8 mouse cellular contexts compared by ENCODE assay signal in the genomic region with DNA sequence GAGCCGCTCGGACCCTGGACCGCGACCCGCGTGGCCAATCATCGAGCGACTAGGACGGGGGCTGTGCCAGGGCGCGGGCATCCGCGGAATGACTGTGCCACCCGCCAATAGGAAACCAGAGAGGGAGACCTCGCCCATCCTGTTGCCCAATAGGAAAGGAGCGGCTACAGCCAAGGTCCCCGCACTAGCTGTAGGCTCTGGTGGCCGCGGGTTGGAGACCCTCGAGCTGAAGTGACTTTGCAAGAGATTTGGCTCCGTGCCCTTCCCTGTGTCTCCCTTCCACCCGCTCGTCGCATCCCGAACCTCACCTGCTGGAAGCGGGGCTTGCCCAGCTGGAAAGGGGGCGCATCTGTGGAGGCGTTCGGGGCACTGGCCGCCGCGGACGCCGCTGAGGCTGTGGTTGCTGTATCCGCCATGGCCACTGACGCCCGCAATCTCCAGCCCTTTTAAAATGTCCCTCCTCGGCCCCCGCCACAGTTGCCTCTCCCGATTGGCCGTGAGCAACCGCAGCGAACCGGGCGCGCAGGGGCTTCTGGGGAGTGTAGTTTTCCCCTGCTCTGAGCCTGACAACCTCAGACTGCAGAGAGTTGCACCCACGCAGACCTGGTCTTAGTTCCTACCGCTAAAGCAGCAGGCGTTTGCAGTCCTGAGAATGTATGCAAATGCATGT. TPM values are rescaled to one million over a fixed set of nuclear protein-coding genes. Genes with fewer than 3 reads are reported as not detected.
A peak's percentile ranks its signal among the peaks of the same experiment; 100 is the strongest.
DNase-seq lines count a peak whose midpoint lies in the region; ATAC-seq lines count a peak whose summit lies in the region.

A gene (minus strand): TSS at position 423 of the 670 bp plus-strand sequence.

- DNase-seq in R1 (ENCODE audit: low read depth, low spot score): peak; percentile 93
- DNase-seq in cerebellum, postnatal 25 days: peak; percentile 98 to 99
- peak; percentile 93 for DNase-seq in frontal cortex, postnatal 25 days (ENCODE audit: low spot score in 2 of 2)
- DNase-seq in hindbrain, embryonic 14.5 days (ENCODE audit: low spot score): peak; percentile 94
- DNase-seq in layer of hippocampus, postnatal 36 days: peak; percentile 96
- DNase-seq in lung, postnatal 36 days: peak; percentile 98
- peak; percentile 97 for DNase-seq in retina, postnatal 1 day
- DNase-seq in urinary bladder, adult 18-20 months (ENCODE audit: low spot score in 2 of 2): peak; percentile 92 to 94

- peak within 1 kb of the TSS; percentile 79 for H3K9ac ChIP-seq in hindbrain, embryonic 14.5 days

- H3K4me1 ChIP-seq in hindbrain, embryonic 14.5 days (replicated peaks; ENCODE audit: control insufficient read depth, insufficient read depth, low read length): peaks cover 8% of the 10 kb centered on the region; the same call in 1 of the 2 replicates

- peak; percentile 98 for ATAC-seq in hindbrain, embryonic 14.5 days (ENCODE audit: low FRiP score)

- under 1% methylated on average over 49 of the region's 49 CpGs for WGBS in hindbrain, embryonic 14.5 days

- peak within 1 kb of the TSS; percentile 72 for H3K4me3 ChIP-seq in hindbrain, embryonic 14.5 days (replicated peaks; ENCODE audit: low read length)

- H3K27me3 ChIP-seq in hindbrain, embryonic 14.5 days (ENCODE audit: control insufficient read depth, insufficient read depth, low read length): no peaks in the 10 kb centered on the region

- 0 out of 2 replicates have a peak, but pooled peaks cover 9% of the 10 kb centered on the region for H3K36me3 ChIP-seq in hindbrain, embryonic 14.5 days (replicated peaks; ENCODE audit: control insufficient read depth, insufficient read depth)

- no peaks in the 10 kb centered on the region for H3K9me3 ChIP-seq in hindbrain, embryonic 14.5 days (ENCODE audit: control insufficient read depth, low read length)

- peak within 1 kb of the TSS; percentile 94 for H3K4me2 ChIP-seq in hindbrain, embryonic 14.5 days (replicated peaks)

- H3K27ac ChIP-seq in hindbrain, embryonic 14.5 days: peak within 1 kb of the TSS; percentile 91

RNA-seq across cellular contexts. Expression of the gene that starts here (rescaled TPM):
- 27.8 and 30.4 TPM in 2 replicates for polyA plus RNA-seq in hindbrain, embryonic 14.5 days (2014; fragmentation: Nextera tagmentation; extraction: Ambion mirVana)
- 100 to 1,000 TPM; 164 to 165 TPM for total RNA-seq in layer of hippocampus, postnatal 36 days (2021)

Comparison
In these comparisons a context has a peak if more than half of its experiments do, and no peak if none do; other contexts are left out.
1. Peak in every context shown above with its lines: DNase-seq, ATAC-seq, H3K4me3 ChIP-seq and H3K27ac ChIP-seq.